Mouse (Mus musculus) heart, embryonic 13.5 days (tissue): ENCODE measurements around the gene Rho. TPM values are rescaled to one million over a fixed set of nuclear protein-coding genes. Genes with fewer than 3 reads are reported as not detected.

Experiments used
- ATAC-seq: fragments of 200-750 bp; cut with Nextera tagmentation; 2 replicates; pipeline ENCODE4 v1.8.0; 2017; ENCODE audit warnings: moderate TSS enrichment; ENCODE audit not compliant: insufficient number of reproducible peaks, low FRiP score, low TSS enrichment; ENCODE audit errors: extremely low read depth
- H3K27ac ChIP-seq: fragments of 300-500 bp; sonication (generic); replicated peaks from 2 replicates; pipeline ENCODE4 v1.5.1; 2015; ENCODE audit warnings: moderate library complexity, mild to moderate bottlenecking, inconsistent platforms
- H3K27me3 ChIP-seq: fragments of 300-500 bp; sonication (generic); replicated peaks from 2 replicates; pipeline ENCODE4 v1.6.1; 2015; ENCODE audit warnings: mild to moderate bottlenecking, inconsistent platforms
- H3K36me3 ChIP-seq: fragments of 300-500 bp; sonication (generic); 2 replicates; pipeline ENCODE4 v1.6.1; 2015; ENCODE audit warnings: mild to moderate bottlenecking, inconsistent platforms
- H3K4me1 ChIP-seq: fragments of 300-500 bp; sonication (generic); 2 replicates; pipeline ENCODE4 v1.6.1; 2015; ENCODE audit warnings: inconsistent platforms
- H3K4me2 ChIP-seq: fragments of 300-500 bp; sonication (generic); 2 replicates; pipeline ENCODE4 v1.6.1; 2015; ENCODE audit warnings: inconsistent platforms, mild to moderate bottlenecking, moderate library complexity
- H3K4me3 ChIP-seq: fragments of 300-500 bp; sonication (generic); 2 replicates; pipeline ENCODE4 v1.5.1; 2015; ENCODE audit warnings: moderate library complexity, mild to moderate bottlenecking, inconsistent platforms
- H3K9ac ChIP-seq: fragments of 300-500 bp; sonication (generic); 2 replicates; pipeline ENCODE4 v1.6.1; 2015; ENCODE audit warnings: inconsistent platforms, mild to moderate bottlenecking, moderate library complexity
- H3K9me3 ChIP-seq: fragments of 300-500 bp; sonication (generic); 2 replicates; pipeline ENCODE4 v1.6.1; 2016; ENCODE audit warnings: inconsistent platforms
- WGBS: fragments of 180-500 bp; shearing (Covaris S2); methylation state at CpG from one replicate; pipeline ENCODE4 v1.1.7; 2015; ENCODE audit warnings: mixed read lengths; 5-methylcytosine and 5-hydroxymethylcytosine counted together
- polyA plus RNA-seq: library from polyadenylated mRNA; unstranded; fragments of >200 nt; fragmentation: Nextera tagmentation; extraction: Ambion mirVana; gene quantifications from 2 replicates; pipeline ENCODE4 v1.2.1, GENCODE M21; 2015

Rho gene
- polyA plus RNA-seq, 1 experiment from 2014 or later: not detected

GRCm38 (mm10) chr6:115901062-115901461 is 30.5 kb upstream of the Rho start:
- H3K36me3 ChIP-seq: peaks cover 35% of the 10 kb centered on the region
- no peaks in the 10 kb centered on the region for H3K27me3 ChIP-seq
- H3K9me3 ChIP-seq: no peaks in the 10 kb centered on the region
- H3K4me2 ChIP-seq: no peak overlapping the region
- 0 out of 2 replicates have a peak, but pooled peaks have one; percentile 42 for ATAC-seq
- 0 out of 2 replicates have a peak overlapping the region, but pooled peaks have one; percentile 19 for H3K9ac ChIP-seq
- H3K4me3 ChIP-seq: no peak overlapping the region
- peak overlapping the region; percentile 72 for H3K27ac ChIP-seq
- WGBS: 9% methylated on average over 3 of the region's 3 CpGs
- peaks cover 32% of the 10 kb centered on the region for H3K4me1 ChIP-seq

DNA sequence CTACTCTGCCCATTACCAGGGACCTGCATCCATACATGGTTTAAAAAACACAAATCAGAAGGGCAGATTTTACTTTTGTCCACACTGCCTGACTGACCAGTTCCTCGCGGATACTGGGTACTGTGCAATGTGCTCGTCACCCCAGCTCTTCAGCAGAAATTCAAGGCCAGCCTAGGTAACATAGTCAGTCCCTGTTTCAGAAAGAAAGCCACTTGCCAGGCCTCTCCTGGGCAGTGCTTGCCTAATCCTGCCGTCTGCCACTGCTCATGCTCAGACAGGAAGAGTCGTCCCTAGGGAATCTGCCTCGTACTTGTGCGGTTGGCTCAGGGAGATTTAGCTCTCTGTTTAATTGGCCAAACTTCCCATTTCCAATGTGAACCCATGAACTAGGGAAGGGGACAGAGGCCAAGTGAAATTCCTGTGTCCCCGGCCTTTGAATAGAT is 30.0 kb upstream of the Rho start:
- Histone ChIP-seq H3K4me2 (no peak overlapping the region), H3K9ac (peak overlapping the region; percentile 19; the same call in 1 of the 2 replicates), H3K36me3 (peaks cover 35% of the 10 kb centered on the region), H3K4me3 (no peak overlapping the region), H3K9me3 (no peaks in the 10 kb centered on the region), H3K27me3 (no peaks in the 10 kb centered on the region), H3K4me1 (peaks cover 32% of the 10 kb centered on the region), H3K27ac (peak overlapping the region; percentile 72)
- 72% methylated on average over 8 of the region's 8 CpGs for WGBS
- 0 out of 2 replicates have a peak, but pooled peaks have one; percentile 8 for ATAC-seq

GRCm38 (mm10) chr6:115902545-115902944 is 29.0 kb upstream of the Rho start:
- H3K27ac ChIP-seq: no peak overlapping the region

DNA sequence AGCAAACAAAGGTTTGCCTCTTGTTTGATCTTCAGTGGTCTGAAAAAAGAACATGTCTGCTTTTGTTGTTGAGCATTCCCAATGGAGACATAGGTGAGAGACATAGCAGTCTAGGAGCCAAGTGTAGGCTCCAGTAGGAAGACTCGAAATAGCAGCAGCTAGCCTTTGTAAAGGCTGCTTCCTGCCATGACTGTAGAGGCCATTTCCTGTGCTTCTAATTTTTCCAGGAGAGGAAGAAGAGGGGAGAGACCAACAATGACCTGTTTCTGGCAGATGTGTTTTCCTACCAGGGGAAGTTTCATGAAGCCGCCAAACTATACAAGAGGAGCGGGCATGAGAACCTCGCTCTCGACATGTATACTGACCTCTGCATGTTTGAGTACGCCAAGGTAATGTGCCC is 26.0 kb upstream of the Rho start:
- Histone ChIP-seq H3K4me1 (peaks cover 52% of the 10 kb centered on the region), H3K9ac (no peak overlapping the region), H3K36me3 (peaks cover 33% of the 10 kb centered on the region), H3K27me3 (no peaks in the 10 kb centered on the region), H3K27ac (peak overlapping the region; percentile 68), H3K4me2 (no peak overlapping the region), H3K4me3 (no peak overlapping the region), H3K9me3 (no peaks in the 10 kb centered on the region)
- ATAC-seq: no peak
- 67% methylated on average over 6 of the region's 6 CpGs for WGBS

More at GRCm38 (mm10) chr6:115902545-115902944, 29.0 kb upstream of the Rho start:
- Histone ChIP-seq H3K9ac (no peak overlapping the region), H3K4me1 (peaks cover 25% of the 10 kb centered on the region), H3K9me3 (no peaks in the 10 kb centered on the region), H3K27me3 (no peaks in the 10 kb centered on the region), H3K4me3 (no peak overlapping the region), H3K4me2 (no peak overlapping the region), H3K36me3 (peaks cover 39% of the 10 kb centered on the region)
- ATAC-seq: no peak
- WGBS: 75% methylated on average over 3 of the region's 3 CpGs

GRCm38 (mm10) chr6:115906455-115906854 is 25.1 kb upstream of the Rho start:
- 88% methylated on average over 1 of the region's 1 CpGs for WGBS
- no peak for ATAC-seq
- Histone ChIP-seq H3K9ac (no peak overlapping the region), H3K27me3 (no peaks in the 10 kb centered on the region), H3K4me3 (no peak overlapping the region), H3K4me1 (peaks cover 57% of the 10 kb centered on the region), H3K9me3 (no peaks in the 10 kb centered on the region), H3K4me2 (no peak overlapping the region), H3K27ac (0 out of 2 replicates have a peak overlapping the region, but pooled peaks have one; percentile 1), H3K36me3 (peaks cover 33% of the 10 kb centered on the region)

GRCm38 (mm10) chr6:115906871-115907270 is 24.7 kb upstream of the Rho start:
- Histone ChIP-seq H3K4me1 (peaks cover 57% of the 10 kb centered on the region), H3K9me3 (no peaks in the 10 kb centered on the region), H3K4me2 (no peak overlapping the region), H3K27me3 (no peaks in the 10 kb centered on the region), H3K4me3 (no peak overlapping the region), H3K27ac (no peak overlapping the region), H3K9ac (no peak overlapping the region), H3K36me3 (peaks cover 33% of the 10 kb centered on the region)
- no peak for ATAC-seq
- WGBS: 74% methylated on average over 2 of the region's 2 CpGs

GRCm38 (mm10) chr6:115908421-115908982 is 23.0 kb upstream of the Rho start:
- peaks cover 67% of the 10 kb centered on the region for H3K4me1 ChIP-seq
- WGBS: 23% methylated on average over 6 of the region's 6 CpGs

DNA sequence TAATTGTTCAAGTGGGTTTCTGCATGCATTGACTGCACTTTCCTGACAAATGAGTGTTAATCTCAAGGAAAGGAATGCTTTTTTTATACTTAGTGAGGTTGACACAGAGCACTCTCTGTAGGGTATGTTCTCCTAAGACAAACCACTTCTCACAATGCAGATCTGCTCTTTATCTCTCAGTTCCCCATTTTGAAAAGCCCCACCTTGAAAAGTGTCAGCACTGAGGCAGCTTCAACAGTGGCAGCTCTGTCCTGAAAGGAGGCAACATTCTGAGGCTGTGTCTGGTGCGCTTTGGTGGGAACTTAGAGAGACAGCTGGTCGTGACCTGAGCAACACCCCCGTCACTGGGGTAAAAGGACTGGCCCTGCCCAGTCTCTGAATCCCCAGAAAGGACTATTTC is 22.5 kb upstream of the Rho start:
- H3K4me1 ChIP-seq: peaks cover 70% of the 10 kb centered on the region
- ATAC-seq: no peak
- no peaks in the 10 kb centered on the region for H3K9me3 ChIP-seq
- H3K36me3 ChIP-seq: peaks cover 22% of the 10 kb centered on the region
- H3K27ac ChIP-seq: peak overlapping the region; percentile 64
- no peaks in the 10 kb centered on the region for H3K27me3 ChIP-seq
- H3K4me2 ChIP-seq: no peak overlapping the region
- 57% methylated on average over 3 of the region's 3 CpGs for WGBS
- no peak overlapping the region for H3K4me3 ChIP-seq
- H3K9ac ChIP-seq: peak overlapping the region; percentile 56

More at GRCm38 (mm10) chr6:115908421-115908982, 23.0 kb upstream of the Rho start:
- Histone ChIP-seq H3K36me3 (peaks cover 27% of the 10 kb centered on the region), H3K9ac (no peak overlapping the region), H3K4me2 (no peak overlapping the region), H3K27me3 (no peaks in the 10 kb centered on the region), H3K9me3 (no peaks in the 10 kb centered on the region), H3K27ac (peak overlapping the region; percentile 64), H3K4me3 (no peak overlapping the region)
- no peak for ATAC-seq

DNA sequence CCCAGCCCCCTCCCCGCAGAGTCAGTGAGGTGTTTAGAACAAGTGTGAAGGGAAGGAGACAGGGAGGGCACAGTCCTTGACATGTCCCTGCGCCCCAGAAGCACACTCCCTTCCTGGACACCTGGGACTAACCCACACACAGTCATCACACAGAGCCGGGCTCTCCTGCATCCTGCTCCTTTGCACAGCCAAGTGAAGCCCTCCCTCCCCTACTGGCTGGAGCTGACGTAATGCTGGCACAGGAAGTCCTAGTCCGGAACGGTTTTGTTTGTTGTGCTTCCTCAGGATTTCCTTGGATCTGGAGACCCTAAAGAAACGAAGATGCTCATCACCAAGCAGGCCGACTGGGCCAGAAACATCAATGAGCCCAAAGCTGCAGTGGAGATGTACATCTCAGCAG is 21.6 kb upstream of the Rho start:
- Histone ChIP-seq H3K9ac (no peak overlapping the region), H3K4me3 (no peak overlapping the region), H3K27me3 (no peaks in the 10 kb centered on the region), H3K36me3 (peaks cover 22% of the 10 kb centered on the region), H3K4me1 (peaks cover 73% of the 10 kb centered on the region), H3K4me2 (peak overlapping the region; percentile 12; the same call in 1 of the 2 replicates), H3K9me3 (no peaks in the 10 kb centered on the region), H3K27ac (peak overlapping the region; percentile 64)
- 52% methylated on average over 8 of the region's 8 CpGs for WGBS
- peak; percentile 32; the same call in 1 of the 2 replicates for ATAC-seq

DNA sequence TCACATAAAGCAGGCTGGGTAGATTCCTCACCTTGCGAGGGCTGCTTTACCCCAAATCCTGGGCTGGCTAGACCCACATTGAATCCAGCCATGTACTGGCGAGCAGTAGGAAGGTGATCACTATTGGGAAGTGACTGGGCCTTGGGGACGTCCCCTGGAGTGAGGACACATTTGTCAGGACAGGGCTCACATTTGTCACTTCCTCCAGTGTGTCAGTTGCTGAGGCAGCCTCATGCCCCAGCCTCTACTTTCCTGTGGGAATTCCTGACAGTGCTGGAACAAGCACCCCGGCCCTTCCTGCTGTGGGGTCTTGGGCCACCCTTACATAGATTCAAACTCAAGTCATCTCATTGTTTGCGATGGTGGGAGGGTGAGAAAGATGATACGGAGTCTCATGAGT is 19.8 kb upstream of the Rho start:
- Histone ChIP-seq H3K4me1 (peaks cover 83% of the 10 kb centered on the region), H3K4me2 (no peak overlapping the region), H3K9me3 (no peaks in the 10 kb centered on the region), H3K27ac (peak overlapping the region; percentile 36; the same call in 1 of the 2 replicates), H3K9ac (0 out of 2 replicates have a peak overlapping the region, but pooled peaks have one; percentile 25), H3K36me3 (peaks cover 8% of the 10 kb centered on the region; the same call in 1 of the 2 replicates), H3K27me3 (no peaks in the 10 kb centered on the region), H3K4me3 (no peak overlapping the region)
- 61% methylated on average over 6 of the region's 6 CpGs for WGBS
- no peak for ATAC-seq

DNA sequence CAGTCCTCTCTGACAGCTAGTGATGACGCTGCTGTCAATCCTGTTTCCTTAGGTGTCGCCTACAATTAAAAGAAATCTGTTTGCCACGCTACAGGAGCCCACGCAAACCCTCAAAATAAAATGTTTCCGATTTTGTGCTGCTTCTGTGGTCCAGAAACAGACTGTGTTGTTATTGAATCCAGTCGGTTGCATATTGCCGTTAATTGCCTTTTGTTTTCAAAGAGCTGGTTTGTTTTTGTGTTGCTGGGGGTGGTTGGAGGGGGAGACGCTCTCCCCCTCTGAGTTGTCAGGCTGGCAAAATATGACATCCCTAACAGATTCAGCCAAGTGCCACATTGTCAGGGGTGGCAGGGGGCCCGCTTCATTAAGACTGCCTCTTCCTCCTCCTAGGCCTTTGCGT is 18.1 kb upstream of the Rho start:
- H3K27me3 ChIP-seq: no peaks in the 10 kb centered on the region
- no peak overlapping the region for H3K4me3 ChIP-seq
- H3K4me1 ChIP-seq: peaks cover 91% of the 10 kb centered on the region
- H3K9me3 ChIP-seq: no peaks in the 10 kb centered on the region
- no peak overlapping the region for H3K27ac ChIP-seq
- H3K4me2 ChIP-seq: no peak overlapping the region
- no peak for ATAC-seq
- no peaks in the 10 kb centered on the region for H3K36me3 ChIP-seq
- H3K9ac ChIP-seq: no peak overlapping the region
- 80% methylated on average over 10 of the region's 10 CpGs for WGBS
